Mouse (Mus musculus): ENCODE measurements around the gene Dcun1d4.

GRCm38 (mm10) chr5:73548237-73548636 lies 67.4 kb downstream of the Dcun1d4 start:
- TF ChIP-seq CTCF (IDR thresholded peaks at IDR 0.05; ENCODE audit: control insufficient read depth, insufficient read depth, low read length) (no peak), POLR2A (IDR thresholded peaks at IDR 0.05; ENCODE audit: borderline replicate concordance, control insufficient read depth, low read depth, low read length) (no peak)

Data from bone marrow, adult 2 months (tissue).